Mouse (Mus musculus): Measurements from ENCODE around the gene Vmn1r81.

The Vmn1r81 gene

DNA sequence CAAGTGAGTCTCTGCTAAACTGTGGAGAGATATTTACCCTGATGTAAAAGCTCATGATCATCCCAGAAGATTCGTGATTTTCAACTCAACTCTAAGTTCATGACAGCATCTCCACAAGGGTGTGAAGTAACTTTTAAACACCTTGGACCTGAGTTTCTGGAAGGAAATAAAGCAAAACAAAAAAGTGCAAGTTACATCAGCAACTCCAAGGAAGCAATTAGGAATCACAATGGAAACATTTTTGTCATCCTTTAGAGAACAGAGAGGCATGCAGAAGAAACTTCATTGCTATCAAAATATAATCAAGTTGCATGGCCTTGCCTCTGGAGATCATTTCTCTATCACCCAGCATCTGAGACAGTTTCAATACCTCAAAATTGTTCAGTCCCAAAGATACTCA is at the start of gene Vmn1r81:
TSS of gene Vmn1r81 (minus strand) at position 101 of the 400 bp plus-strand sequence.
- no peak for DNase-seq (ENCODE audit: low spot score in 2 of 2)

DNA sequence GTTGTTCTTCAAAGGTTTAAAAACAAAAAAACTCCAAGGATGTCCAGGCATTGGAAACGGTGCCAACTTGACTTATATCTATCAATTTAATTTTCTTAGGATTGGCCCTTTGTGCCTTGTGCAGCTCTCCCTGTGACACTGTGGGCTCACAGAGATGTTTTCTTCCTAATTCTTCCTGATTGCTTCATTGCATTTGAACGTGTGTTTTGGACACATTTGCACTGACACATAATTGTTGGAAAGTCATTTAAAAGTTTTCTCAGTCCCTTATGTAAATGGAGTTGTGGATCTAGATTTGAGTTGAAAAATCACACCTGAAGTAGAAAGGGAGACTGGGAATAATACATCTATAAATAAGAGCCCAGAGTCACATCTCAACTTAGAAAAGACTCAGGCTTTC is 32.1 kb upstream of the Vmn1r81 start, which contains the start of gene Vmn1r82:
TSS of gene Vmn1r82 (plus strand) at position 301 of the 400 bp plus-strand sequence.
- no peak for DNase-seq (ENCODE audit: low spot score in 2 of 2)

DNA sequence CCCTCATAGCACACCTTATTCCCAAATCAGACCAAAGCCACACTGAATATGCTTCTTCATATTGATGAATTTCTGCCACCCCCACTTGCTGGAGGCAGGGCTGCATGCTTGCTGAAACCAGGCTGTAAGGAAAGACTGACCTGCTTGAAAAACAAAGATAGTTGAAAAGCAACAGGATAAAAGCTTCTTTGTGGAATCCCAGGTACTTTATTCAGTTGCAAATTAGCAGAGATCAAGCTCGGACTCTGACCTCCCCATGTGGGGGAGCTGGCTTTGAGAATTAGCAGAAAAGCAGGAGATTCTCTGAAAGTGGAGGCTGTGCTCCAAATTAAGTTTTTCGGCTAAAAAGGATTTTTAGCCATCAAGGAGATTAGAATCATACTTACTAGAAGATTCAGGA is 63.9 kb downstream of the Vmn1r81 start:
- no peak for DNase-seq (ENCODE audit: low spot score in 2 of 2)

Data from cerebellum, postnatal 4 days (tissue).